Mouse (Mus musculus): ENCODE results near the gene Disc1. TPM values are rescaled to one million over a fixed set of nuclear protein-coding genes. Genes with fewer than 3 reads are reported as not detected.

The Disc1 gene
- polyA plus RNA-seq, 1 experiment from 2014 or later = 1.6 TPM

GRCm38 (mm10) chr8:125038731-125039130 is 15.3 kb upstream of the Disc1 start:
- Histone ChIP-seq H3K36me3 (ENCODE audit: control insufficient read depth, insufficient read depth, low read length) (peaks cover 42% of the 10 kb centered on the region), H3K4me3 (ENCODE audit: low read depth, low read length) (no peak overlapping the region), H3K9me3 (ENCODE audit: control insufficient read depth, low read length) (no peaks in the 10 kb centered on the region), H3K27ac (replicated peaks; ENCODE audit: low read depth, low read length) (no peak overlapping the region), H3K4me2 (ENCODE audit: low read depth, low read length) (no peak overlapping the region), H3K27me3 (replicated peaks; ENCODE audit: control insufficient read depth, insufficient read depth, low read length) (no peaks in the 10 kb centered on the region), H3K4me1 (ENCODE audit: control insufficient read depth, insufficient read depth, low read length) (peaks cover 11% of the 10 kb centered on the region; the same call in 1 of the 2 replicates), H3K9ac (ENCODE audit: low read depth, low read length) (no peak overlapping the region)
- no peak for ATAC-seq (ENCODE audit: low read depth)
- no peak for DNase-seq (ENCODE audit: low spot score)
- WGBS = 82% methylated on average over 15 of the region's 15 CpGs

GRCm38 (mm10) chr8:125040587-125041375 is 13.2 kb upstream of the Disc1 start:
- peak; percentile 61 for DNase-seq (ENCODE audit: low spot score)
- no peak for ATAC-seq (ENCODE audit: low read depth)
- H3K4me3 ChIP-seq (ENCODE audit: low read depth, low read length) = no peak overlapping the region
- no peak overlapping the region for H3K9ac ChIP-seq (ENCODE audit: low read depth, low read length)
- no peak overlapping the region for H3K27ac ChIP-seq (replicated peaks; ENCODE audit: low read depth, low read length)
- H3K27me3 ChIP-seq (replicated peaks; ENCODE audit: control insufficient read depth, insufficient read depth, low read length) = no peaks in the 10 kb centered on the region
- H3K4me2 ChIP-seq (ENCODE audit: low read depth, low read length) = no peak overlapping the region
- peaks cover 35% of the 10 kb centered on the region for H3K36me3 ChIP-seq (ENCODE audit: control insufficient read depth, insufficient read depth, low read length)
- peaks cover 15% of the 10 kb centered on the region; the same call in 1 of the 2 replicates for H3K4me1 ChIP-seq (ENCODE audit: control insufficient read depth, insufficient read depth, low read length)
- WGBS = 53% methylated on average over 15 of the region's 15 CpGs
- 0 out of 2 replicates have a peak, but pooled peaks cover 3% of the 10 kb centered on the region for H3K9me3 ChIP-seq (ENCODE audit: control insufficient read depth, low read length)

GRCm38 (mm10) chr8:125041496-125041895 is 12.5 kb upstream of the Disc1 start:
- H3K27me3 ChIP-seq (replicated peaks; ENCODE audit: control insufficient read depth, insufficient read depth, low read length) = no peaks in the 10 kb centered on the region
- 24% methylated on average over 2 of the region's 2 CpGs for WGBS
- H3K4me1 ChIP-seq (ENCODE audit: control insufficient read depth, insufficient read depth, low read length) = peaks cover 15% of the 10 kb centered on the region; the same call in 1 of the 2 replicates
- H3K9me3 ChIP-seq (ENCODE audit: control insufficient read depth, low read length) = 0 out of 2 replicates have a peak, but pooled peaks cover 3% of the 10 kb centered on the region
- ATAC-seq (ENCODE audit: low read depth) (no peak), DNase-seq (ENCODE audit: low spot score) (peak; percentile 45)
- no peak overlapping the region for H3K4me3 ChIP-seq (ENCODE audit: low read depth, low read length)
- no peak overlapping the region for H3K4me2 ChIP-seq (ENCODE audit: low read depth, low read length)
- no peak overlapping the region for H3K9ac ChIP-seq (ENCODE audit: low read depth, low read length)
- no peak overlapping the region; the same call in 1 of the 2 replicates for H3K27ac ChIP-seq (replicated peaks; ENCODE audit: low read depth, low read length)
- peaks cover 34% of the 10 kb centered on the region for H3K36me3 ChIP-seq (ENCODE audit: control insufficient read depth, insufficient read depth, low read length)

- no peak overlapping the region for H3K4me3 ChIP-seq (ENCODE audit: low read depth, low read length)
- DNase-seq (ENCODE audit: low spot score) (no peak), ATAC-seq (ENCODE audit: low read depth) (no peak)
- no peaks in the 10 kb centered on the region for H3K27me3 ChIP-seq (replicated peaks; ENCODE audit: control insufficient read depth, insufficient read depth, low read length)
- H3K36me3 ChIP-seq (ENCODE audit: control insufficient read depth, insufficient read depth, low read length) = peaks cover 18% of the 10 kb centered on the region; the same call in 1 of the 2 replicates
- peak overlapping the region; percentile 57 for H3K27ac ChIP-seq (replicated peaks; ENCODE audit: low read depth, low read length)
- 33% methylated on average over 7 of the region's 7 CpGs for WGBS
- peaks cover 15% of the 10 kb centered on the region; the same call in 1 of the 2 replicates for H3K4me1 ChIP-seq (ENCODE audit: control insufficient read depth, insufficient read depth, low read length)
- H3K9ac ChIP-seq (ENCODE audit: low read depth, low read length) = peak overlapping the region; percentile 30; the same call in 1 of the 2 replicates
- 0 out of 2 replicates have a peak, but pooled peaks cover 3% of the 10 kb centered on the region for H3K9me3 ChIP-seq (ENCODE audit: control insufficient read depth, low read length)
- no peak overlapping the region for H3K4me2 ChIP-seq (ENCODE audit: low read depth, low read length)
Measured at GRCm38 (mm10) chr8:125043394-125043793, 10.6 kb upstream of the Disc1 start.

GRCm38 (mm10) chr8:125043935-125044334 is 10.1 kb upstream of the Disc1 start:
- Histone ChIP-seq H3K4me1 (ENCODE audit: control insufficient read depth, insufficient read depth, low read length) (peaks cover 15% of the 10 kb centered on the region; the same call in 1 of the 2 replicates), H3K9me3 (ENCODE audit: control insufficient read depth, low read length) (0 out of 2 replicates have a peak, but pooled peaks cover 3% of the 10 kb centered on the region), H3K4me2 (ENCODE audit: low read depth, low read length) (no peak overlapping the region), H3K36me3 (ENCODE audit: control insufficient read depth, insufficient read depth, low read length) (peaks cover 13% of the 10 kb centered on the region; the same call in 1 of the 2 replicates), H3K27me3 (replicated peaks; ENCODE audit: control insufficient read depth, insufficient read depth, low read length) (no peaks in the 10 kb centered on the region), H3K9ac (ENCODE audit: low read depth, low read length) (no peak overlapping the region; the same call in 1 of the 2 replicates), H3K4me3 (ENCODE audit: low read depth, low read length) (no peak overlapping the region), H3K27ac (replicated peaks; ENCODE audit: low read depth, low read length) (peak overlapping the region; percentile 57)
- WGBS = 11% methylated on average over 9 of the region's 9 CpGs
- DNase-seq (ENCODE audit: low spot score) (peak; percentile 72), ATAC-seq (ENCODE audit: low read depth) (no peak)

- Histone ChIP-seq H3K4me3 (ENCODE audit: low read depth, low read length) (no peak overlapping the region), H3K36me3 (ENCODE audit: control insufficient read depth, insufficient read depth, low read length) (no peaks in the 10 kb centered on the region), H3K4me1 (ENCODE audit: control insufficient read depth, insufficient read depth, low read length) (peaks cover 15% of the 10 kb centered on the region; the same call in 1 of the 2 replicates), H3K27me3 (replicated peaks; ENCODE audit: control insufficient read depth, insufficient read depth, low read length) (no peaks in the 10 kb centered on the region), H3K27ac (replicated peaks; ENCODE audit: low read depth, low read length) (no peak overlapping the region), H3K4me2 (ENCODE audit: low read depth, low read length) (no peak overlapping the region), H3K9me3 (ENCODE audit: control insufficient read depth, low read length) (0 out of 2 replicates have a peak, but pooled peaks cover 3% of the 10 kb centered on the region), H3K9ac (ENCODE audit: low read depth, low read length) (no peak overlapping the region)
- ATAC-seq (ENCODE audit: low read depth) (no peak), DNase-seq (ENCODE audit: low spot score) (no peak)
- 53% methylated on average over 1 of the region's 1 CpGs for WGBS
Measured at GRCm38 (mm10) chr8:125045760-125046159, 8.2 kb upstream of the Disc1 start.

- ATAC-seq (ENCODE audit: low read depth) (no peak), DNase-seq (ENCODE audit: low spot score) (no peak)
- no peak overlapping the region for H3K9ac ChIP-seq (ENCODE audit: low read depth, low read length)
- H3K27me3 ChIP-seq (replicated peaks; ENCODE audit: control insufficient read depth, insufficient read depth, low read length) = peaks cover 10% of the 10 kb centered on the region
- WGBS = 71% methylated on average over 5 of the region's 5 CpGs
- H3K4me2 ChIP-seq (ENCODE audit: low read depth, low read length) = no peak overlapping the region
- H3K4me1 ChIP-seq (ENCODE audit: control insufficient read depth, insufficient read depth, low read length) = peaks cover 5% of the 10 kb centered on the region; the same call in 1 of the 2 replicates
- H3K36me3 ChIP-seq (ENCODE audit: control insufficient read depth, insufficient read depth, low read length) = no peaks in the 10 kb centered on the region
- H3K27ac ChIP-seq (replicated peaks; ENCODE audit: low read depth, low read length) = no peak overlapping the region
- 0 out of 2 replicates have a peak, but pooled peaks cover 3% of the 10 kb centered on the region for H3K9me3 ChIP-seq (ENCODE audit: control insufficient read depth, low read length)
- no peak overlapping the region for H3K4me3 ChIP-seq (ENCODE audit: low read depth, low read length)
Measured at GRCm38 (mm10) chr8:125049051-125049750, 4.8 kb upstream of the Disc1 start.

- Histone ChIP-seq H3K4me2 (ENCODE audit: low read depth, low read length) (no peak overlapping the region), H3K27ac (replicated peaks; ENCODE audit: low read depth, low read length) (no peak overlapping the region), H3K36me3 (ENCODE audit: control insufficient read depth, insufficient read depth, low read length) (no peaks in the 10 kb centered on the region), H3K9me3 (ENCODE audit: control insufficient read depth, low read length) (0 out of 2 replicates have a peak, but pooled peaks cover 3% of the 10 kb centered on the region), H3K4me1 (ENCODE audit: control insufficient read depth, insufficient read depth, low read length) (peaks cover 5% of the 10 kb centered on the region; the same call in 1 of the 2 replicates), H3K4me3 (ENCODE audit: low read depth, low read length) (no peak overlapping the region), H3K9ac (ENCODE audit: low read depth, low read length) (no peak overlapping the region), H3K27me3 (replicated peaks; ENCODE audit: control insufficient read depth, insufficient read depth, low read length) (peaks cover 15% of the 10 kb centered on the region)
- no peak for ATAC-seq (ENCODE audit: low read depth)
- WGBS = 78% methylated on average over 6 of the region's 6 CpGs
- no peak for DNase-seq (ENCODE audit: low spot score)
Measured at GRCm38 (mm10) chr8:125049826-125050225, 4.2 kb upstream of the Disc1 start.
